Mouse (Mus musculus): Measurements from ENCODE around the gene Tmem106a. TPM values are rescaled to one million over a fixed set of nuclear protein-coding genes. Genes with fewer than 3 reads are reported as not detected.
A peak's percentile ranks its signal among the peaks of the same experiment; 100 is the strongest.
"Not testable (repeated sequence)": the region's sequence is repeated elsewhere in the genome, so short reads cannot be mapped to it uniquely, and the experiment has no call there.

Tmem106a gene
- total and polyA plus RNA-seq, 2 experiments from 2014 or later = 3.4 to 3.5 TPM

DNA sequence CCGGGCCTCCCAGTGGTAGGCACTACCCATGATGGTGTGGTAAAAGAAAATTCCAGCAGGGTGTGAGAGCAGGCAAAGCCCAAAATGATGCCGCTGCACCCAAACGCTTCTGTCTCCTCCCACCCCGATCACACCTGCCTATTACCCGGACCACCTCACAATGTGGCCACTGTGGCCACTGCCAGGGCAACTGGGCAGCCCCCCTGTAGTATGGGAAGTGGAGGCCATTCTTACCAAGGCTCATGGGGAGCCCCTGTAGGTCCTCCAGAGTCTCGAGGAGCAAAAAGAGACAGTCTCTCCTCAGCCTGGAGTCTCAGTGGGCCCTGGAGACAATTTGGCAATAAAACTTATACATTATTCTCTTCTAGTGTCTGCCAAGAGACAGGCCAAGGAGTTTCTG is 17.1 kb downstream of the Tmem106a start, which contains the start of gene Gm11634:
Gene Gm11634 (minus strand): TSS at position 101 of the 400 bp plus-strand sequence.
- DNase-seq = no peak
- Histone ChIP-seq H3K4me2 (ENCODE audit: low read depth) (no peak within 1 kb of the TSS), H3K9me3 (ENCODE audit: low read length) (no peaks in the 10 kb centered on the region), H3K9ac (no peak within 1 kb of the TSS), H3K4me1 (ENCODE audit: insufficient read depth) (no peaks in the 10 kb centered on the region), H3K27ac (ENCODE audit: low read depth, low read length) (no peak within 1 kb of the TSS), H3K4me3 (ENCODE audit: low read depth, low read length) (no peak within 1 kb of the TSS), H3K36me3 (ENCODE audit: insufficient read depth) (no peaks in the 10 kb centered on the region), H3K27me3 (ENCODE audit: insufficient read depth, low read length) (no peaks in the 10 kb centered on the region)
- TF ChIP-seq CTCF (IDR thresholded peaks at IDR 0.05; ENCODE audit: low read depth) = no peak
- no peak for ATAC-seq
- 78% methylated on average over 6 of the region's 6 CpGs for WGBS

DNA sequence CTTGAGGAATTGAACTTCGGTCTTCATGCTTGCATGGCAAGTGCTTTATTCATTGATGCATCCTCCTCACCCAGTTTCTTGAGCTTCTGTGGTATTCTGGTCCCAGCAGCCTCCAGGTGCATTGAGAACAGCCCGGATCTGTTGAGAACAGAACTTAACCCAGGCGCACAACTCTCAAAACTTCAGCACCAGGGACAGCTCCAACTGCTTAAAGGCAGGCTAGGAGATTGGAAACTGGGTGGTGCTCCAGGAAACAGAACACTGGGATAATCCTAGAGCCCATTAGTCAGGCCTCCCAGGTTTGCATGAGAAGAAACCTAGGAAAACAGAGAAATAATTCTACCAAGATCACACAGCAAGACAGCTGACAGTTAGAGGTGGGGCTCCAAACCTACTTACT is 20.4 kb downstream of the Tmem106a start:
- ATAC-seq = no peak
- 15% methylated on average over 3 of the region's 3 CpGs for WGBS
- Histone ChIP-seq H3K27ac (ENCODE audit: low read depth, low read length) (no peak overlapping the region), H3K4me2 (ENCODE audit: low read depth) (no peak overlapping the region), H3K27me3 (ENCODE audit: insufficient read depth, low read length) (no peaks in the 10 kb centered on the region), H3K9ac (no peak overlapping the region), H3K36me3 (ENCODE audit: insufficient read depth) (no peaks in the 10 kb centered on the region), H3K9me3 (ENCODE audit: low read length) (no peaks in the 10 kb centered on the region), H3K4me3 (ENCODE audit: low read depth, low read length) (no peak overlapping the region), H3K4me1 (ENCODE audit: insufficient read depth) (no peaks in the 10 kb centered on the region)
- no peak for TF ChIP-seq CTCF (IDR thresholded peaks at IDR 0.05; ENCODE audit: low read depth)
- peak; percentile 16 for DNase-seq

DNA sequence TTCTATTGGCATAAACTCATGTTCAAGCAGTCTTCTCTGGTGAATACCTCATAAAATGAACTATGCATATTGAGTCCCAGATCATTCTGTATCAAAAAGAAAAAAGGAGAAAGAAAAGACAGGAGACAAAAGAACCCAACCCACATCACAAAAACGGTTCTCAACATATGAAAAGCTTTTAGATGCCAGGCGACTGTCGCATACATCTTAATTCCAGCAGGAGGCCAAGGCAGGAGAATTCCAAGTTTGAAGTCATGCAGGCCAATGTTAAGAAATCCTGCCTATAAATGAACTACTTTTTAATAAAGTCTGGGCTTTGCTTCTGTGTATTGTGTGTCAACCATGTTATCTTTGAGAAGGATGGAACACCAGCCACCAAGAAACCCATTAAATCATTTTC is 22.1 kb downstream of the Tmem106a start:
- Histone ChIP-seq H3K27me3 (ENCODE audit: insufficient read depth, low read length) (no peaks in the 10 kb centered on the region), H3K4me1 (ENCODE audit: insufficient read depth) (no peaks in the 10 kb centered on the region), H3K36me3 (ENCODE audit: insufficient read depth) (no peaks in the 10 kb centered on the region), H3K4me2 (ENCODE audit: low read depth) (peak overlapping the region; percentile 52), H3K9ac (peak overlapping the region; percentile 46), H3K9me3 (ENCODE audit: low read length) (no peaks in the 10 kb centered on the region), H3K27ac (ENCODE audit: low read depth, low read length) (peak overlapping the region; percentile 50; the same call in 1 of the 2 replicates), H3K4me3 (ENCODE audit: low read depth, low read length) (peak overlapping the region; percentile 33)
- WGBS = 2% methylated on average over 3 of the region's 3 CpGs
- no peak for DNase-seq
- TF ChIP-seq CTCF (IDR thresholded peaks at IDR 0.05; ENCODE audit: low read depth) = peak; percentile 11; the same call in 1 of the 2 replicates
- ATAC-seq = no peak

DNA sequence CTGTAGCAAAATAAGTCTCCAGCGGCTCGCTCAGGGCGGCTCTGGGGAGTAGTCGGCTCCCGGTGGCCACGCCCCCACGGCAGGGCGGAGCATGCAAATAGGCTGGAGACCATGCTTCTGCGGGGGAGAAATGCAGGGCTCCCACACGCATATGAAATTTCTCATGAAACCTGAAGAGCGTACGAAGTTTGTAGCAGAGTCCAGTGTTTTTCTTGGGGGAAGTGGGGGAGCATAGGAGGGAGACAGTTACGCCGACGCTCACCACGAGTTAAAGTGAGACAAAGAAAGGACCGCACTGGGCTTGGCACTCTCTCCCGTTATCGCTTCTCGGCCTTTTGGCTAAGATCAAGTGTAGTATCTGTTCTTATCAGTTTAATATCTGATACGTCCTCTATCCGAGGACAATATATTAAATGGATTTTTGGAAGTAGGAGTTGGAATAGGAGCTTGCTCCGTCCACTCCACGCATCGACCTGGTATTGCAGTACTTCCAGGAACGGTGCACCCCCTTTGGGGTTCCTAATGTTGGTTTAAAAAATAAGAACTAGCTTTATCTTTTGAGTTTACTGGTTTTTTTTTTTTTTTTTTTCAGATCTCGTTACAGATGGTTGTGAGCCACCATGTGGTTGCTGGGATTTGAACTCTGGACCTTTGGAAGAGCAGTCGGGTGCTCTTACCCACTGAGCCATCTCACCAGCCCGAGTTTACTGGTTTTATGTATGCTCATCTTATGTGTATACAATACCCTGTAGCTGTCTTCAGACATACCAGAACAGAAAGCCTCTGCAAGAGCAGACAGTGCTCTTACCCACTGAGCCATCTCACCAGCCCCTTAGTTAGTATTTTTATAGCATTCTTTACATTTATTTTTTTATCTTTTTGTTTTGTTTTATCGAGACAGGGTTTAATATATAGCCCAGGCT is 22.8 kb downstream of the Tmem106a start:
- not testable (repeated sequence) for H3K27me3 ChIP-seq (ENCODE audit: insufficient read depth, low read length); H3K4me1 ChIP-seq (ENCODE audit: insufficient read depth); H3K36me3 ChIP-seq (ENCODE audit: insufficient read depth); H3K9me3 ChIP-seq (ENCODE audit: low read length)
- H3K4me2 ChIP-seq (ENCODE audit: low read depth) = peak overlapping the region; percentile 52
- H3K4me3 ChIP-seq (ENCODE audit: low read depth, low read length) = peak overlapping the region; percentile 33
- peak overlapping the region; percentile 46 for H3K9ac ChIP-seq
- peak; percentile 79 for DNase-seq
- 1% methylated on average over 30 of the region's 30 CpGs for WGBS
- H3K27ac ChIP-seq (ENCODE audit: low read depth, low read length) = peak overlapping the region; percentile 47; the same call in 1 of the 2 replicates
- ATAC-seq = peak; percentile 90

DNA sequence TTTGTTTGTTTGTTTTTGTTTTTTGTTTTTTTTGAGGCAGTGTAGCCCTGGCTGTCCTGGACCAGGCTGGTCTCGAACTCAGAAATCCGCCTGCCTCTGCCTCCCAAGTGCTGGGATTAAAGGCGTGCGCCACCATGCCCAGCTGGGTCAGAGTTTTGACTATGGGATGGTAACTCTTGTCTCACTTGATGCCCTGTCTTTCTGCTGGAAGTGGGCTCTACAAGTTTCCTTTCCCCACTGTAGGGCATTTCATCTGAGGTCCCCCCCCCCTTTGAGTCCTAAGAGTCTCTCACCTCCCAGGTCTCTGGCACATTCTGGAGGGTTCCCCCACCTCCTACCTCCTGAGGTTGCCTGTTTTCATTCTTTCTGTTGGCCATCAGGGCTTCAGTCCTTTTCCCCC is 25.1 kb downstream of the Tmem106a start:
- not testable (repeated sequence) for DNase-seq; H3K4me2 ChIP-seq (ENCODE audit: low read depth); ATAC-seq; H3K4me1 ChIP-seq (ENCODE audit: insufficient read depth); H3K36me3 ChIP-seq (ENCODE audit: insufficient read depth); H3K27me3 ChIP-seq (ENCODE audit: insufficient read depth, low read length); H3K4me3 ChIP-seq (ENCODE audit: low read depth, low read length); H3K27ac ChIP-seq (ENCODE audit: low read depth, low read length); H3K9ac ChIP-seq; H3K9me3 ChIP-seq (ENCODE audit: low read length)
- 85% methylated on average over 4 of the region's 4 CpGs for WGBS

DNA sequence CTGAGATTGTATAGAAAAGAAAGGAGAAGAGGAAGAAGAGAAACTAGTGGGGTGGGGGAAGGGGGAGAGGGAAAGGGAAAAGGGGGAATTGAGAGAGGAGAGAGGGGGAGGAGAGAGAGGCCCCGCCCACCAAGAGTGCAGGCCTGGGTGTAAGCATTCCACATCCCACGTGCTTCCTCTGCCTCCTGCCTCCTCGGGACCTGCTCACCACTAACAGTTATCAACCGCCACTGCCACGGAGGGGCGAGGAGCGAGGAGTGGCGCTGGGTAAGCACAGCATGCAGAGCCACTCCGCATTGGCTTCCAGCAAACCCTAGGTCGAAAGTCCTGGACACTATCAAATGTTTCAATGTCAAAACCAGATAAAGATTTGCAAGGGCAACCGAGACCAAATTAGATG is 28.4 kb downstream of the Tmem106a start:
- Histone ChIP-seq H3K9ac (no peak overlapping the region), H3K9me3 (ENCODE audit: low read length) (no peaks in the 10 kb centered on the region), H3K27ac (ENCODE audit: low read depth, low read length) (no peak overlapping the region), H3K4me1 (ENCODE audit: insufficient read depth) (no peaks in the 10 kb centered on the region), H3K27me3 (ENCODE audit: insufficient read depth, low read length) (no peaks in the 10 kb centered on the region), H3K4me2 (ENCODE audit: low read depth) (no peak overlapping the region), H3K4me3 (ENCODE audit: low read depth, low read length) (no peak overlapping the region), H3K36me3 (ENCODE audit: insufficient read depth) (no peaks in the 10 kb centered on the region)
- 39% methylated on average over 11 of the region's 11 CpGs for WGBS
- DNase-seq (no peak), ATAC-seq (no peak)
- TF ChIP-seq CTCF (IDR thresholded peaks at IDR 0.05; ENCODE audit: low read depth) = no peak

DNA sequence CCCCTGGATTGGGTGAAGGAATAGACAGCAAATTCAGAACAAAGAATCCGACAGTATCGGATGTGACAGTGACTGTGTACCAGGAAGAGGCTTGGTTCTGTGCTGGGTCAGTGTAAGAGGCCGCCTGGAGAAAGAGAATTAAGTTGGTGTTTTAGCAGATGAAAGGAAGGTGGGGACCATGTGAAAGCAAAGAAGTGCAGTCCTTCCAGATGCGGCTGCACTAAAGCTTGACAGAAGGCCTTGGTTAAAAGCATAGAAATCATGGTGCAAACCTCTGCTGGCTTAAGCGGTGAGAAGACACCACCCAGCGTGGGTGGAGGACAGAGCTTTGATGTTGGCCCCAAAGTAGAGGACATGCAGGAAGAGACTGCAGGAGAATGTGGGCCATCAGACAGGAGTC is 31.6 kb downstream of the Tmem106a start:
- no peak overlapping the region for H3K27ac ChIP-seq (ENCODE audit: low read depth, low read length)
- 71% methylated on average over 6 of the region's 6 CpGs for WGBS
- H3K4me2 ChIP-seq (ENCODE audit: low read depth) = no peak overlapping the region
- DNase-seq (no peak), ATAC-seq (no peak)
- H3K4me1 ChIP-seq (ENCODE audit: insufficient read depth) = peaks cover 18% of the 10 kb centered on the region
- H3K9ac ChIP-seq = no peak overlapping the region
- no peaks in the 10 kb centered on the region for H3K36me3 ChIP-seq (ENCODE audit: insufficient read depth)
- H3K9me3 ChIP-seq (ENCODE audit: low read length) = no peaks in the 10 kb centered on the region
- no peak overlapping the region for H3K4me3 ChIP-seq (ENCODE audit: low read depth, low read length)
- H3K27me3 ChIP-seq (ENCODE audit: insufficient read depth, low read length) = no peaks in the 10 kb centered on the region
- no peak for TF ChIP-seq CTCF (IDR thresholded peaks at IDR 0.05; ENCODE audit: low read depth)

All from forebrain, postnatal 0 days (tissue).